Mouse (Mus musculus): ENCODE data around the gene Kprp. TPM values are rescaled to one million over a fixed set of nuclear protein-coding genes. Genes with fewer than 3 reads are reported as not detected.

Gene Kprp
- polyA plus RNA-seq, 1 experiment = not detected

- Histone ChIP-seq H3K27me3 (ENCODE audit: control insufficient read depth, insufficient read depth, low read length) (no peaks in the 10 kb centered on the region), H3K4me3 (ENCODE audit: control insufficient read depth, low read depth, low read length) (no peak within 1 kb of the TSS), H3K36me3 (ENCODE audit: control insufficient read depth, insufficient read depth, low read length) (no peaks in the 10 kb centered on the region), H3K27ac (ENCODE audit: control insufficient read depth, insufficient read depth, low read depth, low read length) (no peak within 1 kb of the TSS), H3K4me1 (ENCODE audit: control insufficient read depth, insufficient read depth, low read length) (no peaks in the 10 kb centered on the region)
- TF ChIP-seq CTCF (IDR thresholded peaks at IDR 0.05; ENCODE audit: control insufficient read depth, insufficient read depth, insufficient replicate concordance, low read depth, low read length) = no peak
- TF ChIP-seq POLR2A (IDR thresholded peaks at IDR 0.05; ENCODE audit: control insufficient read depth, low read depth, low read length) = no peak
Observed at GRCm38 (mm10) chr3:92790414-92790813, 36.6 kb downstream of the Kprp start, which contains the start of gene Lce1j. Lce1j (minus strand) TSS chr3:92790514.

- Histone ChIP-seq H3K4me1 (ENCODE audit: control insufficient read depth, insufficient read depth, low read length) (no peaks in the 10 kb centered on the region), H3K4me3 (ENCODE audit: control insufficient read depth, low read depth, low read length) (no peak within 1 kb of the TSS), H3K27ac (ENCODE audit: control insufficient read depth, insufficient read depth, low read depth, low read length) (no peak within 1 kb of the TSS), H3K27me3 (ENCODE audit: control insufficient read depth, insufficient read depth, low read length) (no peaks in the 10 kb centered on the region), H3K36me3 (ENCODE audit: control insufficient read depth, insufficient read depth, low read length) (no peaks in the 10 kb centered on the region)
- TF ChIP-seq CTCF (IDR thresholded peaks at IDR 0.05; ENCODE audit: control insufficient read depth, insufficient read depth, insufficient replicate concordance, low read depth, low read length) = no peak
- TF ChIP-seq POLR2A (IDR thresholded peaks at IDR 0.05; ENCODE audit: control insufficient read depth, low read depth, low read length) = no peak
Observed at GRCm38 (mm10) chr3:92778799-92779198, 48.2 kb downstream of the Kprp start, which contains the start of gene Lce1i. Lce1i (minus strand) TSS chr3:92778899.

Other genes starting within 250 kb of the Kprp start
- gene Smcp, start 238.2 kb downstream of the Kprp start, polyA plus RNA-seq (2012; rRNA removed) = 4,177 and 4,558 TPM in 2 replicates
- gene 2210017I01Rik, start 219.8 kb downstream of the Kprp start, polyA plus RNA-seq (2012; rRNA removed) = 0.67 and 0.94 TPM in 2 replicates
- gene Lce6a, start 205.6 kb downstream of the Kprp start, polyA plus RNA-seq (2012; rRNA removed) = 0.66 and 0.89 TPM in 2 replicates
- not detected in 2 replicates for gene Lce1a1, start 178.9 kb downstream of the Kprp start, polyA plus RNA-seq (2012; rRNA removed)
- gene Lce1b, start 170.3 kb downstream of the Kprp start, polyA plus RNA-seq (2012; rRNA removed) = not detected in 2 replicates
- not detected in 2 replicates for gene Lce1a2, start 156.9 kb downstream of the Kprp start, polyA plus RNA-seq (2012; rRNA removed)
- 0.42 and 0.85 TPM in 2 replicates for gene Lce1c, start 148.0 kb downstream of the Kprp start, polyA plus RNA-seq (2012; rRNA removed)
- not detected in 2 replicates for gene Lce1d, start 140.0 kb downstream of the Kprp start, polyA plus RNA-seq (2012; rRNA removed)
- not detected in 2 replicates for gene Lce1e, start 118.2 kb downstream of the Kprp start, polyA plus RNA-seq (2012; rRNA removed)
- not detected in 2 replicates for gene Lce1f, start 106.9 kb downstream of the Kprp start, polyA plus RNA-seq (2012; rRNA removed)
- not detected in 2 replicates for gene Gm38119, start 88.2 kb downstream of the Kprp start, polyA plus RNA-seq (2012; rRNA removed)
- not detected in 2 replicates for gene Lce1g, start 74.9 kb downstream of the Kprp start, polyA plus RNA-seq (2012; rRNA removed)
- gene Lce1h, start 62.2 kb downstream of the Kprp start, polyA plus RNA-seq (2012; rRNA removed) = not detected in 2 replicates
- not detected in 2 replicates for gene Lce1i, start 48.3 kb downstream of the Kprp start, polyA plus RNA-seq (2012; rRNA removed)
- gene Lce1j, start 36.7 kb downstream of the Kprp start, polyA plus RNA-seq (2012; rRNA removed) = not detected in 2 replicates
- not detected in 2 replicates for gene Lce1k, start 19.4 kb downstream of the Kprp start, polyA plus RNA-seq (2012; rRNA removed)
- gene Lce1l, start 24.0 kb upstream of the Kprp start, polyA plus RNA-seq (2012; rRNA removed) = not detected in 2 replicates
- gene 2310050C09Rik, start 43.0 kb upstream of the Kprp start, polyA plus RNA-seq (2012; rRNA removed) = not detected in 2 replicates
- not detected in 2 replicates for gene Lce3a, start 99.0 kb upstream of the Kprp start, polyA plus RNA-seq (2012; rRNA removed)
- gene Lce3b, start 105.7 kb upstream of the Kprp start, polyA plus RNA-seq (2012; rRNA removed) = not detected in 2 replicates
- not detected in 2 replicates for gene Lce3c, start 117.2 kb upstream of the Kprp start, polyA plus RNA-seq (2012; rRNA removed)
- gene Lce3d, start 130.1 kb upstream of the Kprp start, polyA plus RNA-seq (2012; rRNA removed) = not detected in 2 replicates
- gene Lce3e, start 139.8 kb upstream of the Kprp start, polyA plus RNA-seq (2012; rRNA removed) = not detected in 2 replicates
- gene Lce3f, start 165.0 kb upstream of the Kprp start, polyA plus RNA-seq (2012; rRNA removed) = not detected in 2 replicates
- not detected in 2 replicates for gene Crct1, start 188.4 kb upstream of the Kprp start, polyA plus RNA-seq (2012; rRNA removed)
- not detected in 2 replicates for gene Lce1m, start 191.8 kb upstream of the Kprp start, polyA plus RNA-seq (2012; rRNA removed)
- not detected in 2 replicates for gene Gm4858, start 241.6 kb upstream of the Kprp start, polyA plus RNA-seq (2012; rRNA removed)